ENCODE assay signal across 8 mouse cellular contexts in the genomic region with DNA sequence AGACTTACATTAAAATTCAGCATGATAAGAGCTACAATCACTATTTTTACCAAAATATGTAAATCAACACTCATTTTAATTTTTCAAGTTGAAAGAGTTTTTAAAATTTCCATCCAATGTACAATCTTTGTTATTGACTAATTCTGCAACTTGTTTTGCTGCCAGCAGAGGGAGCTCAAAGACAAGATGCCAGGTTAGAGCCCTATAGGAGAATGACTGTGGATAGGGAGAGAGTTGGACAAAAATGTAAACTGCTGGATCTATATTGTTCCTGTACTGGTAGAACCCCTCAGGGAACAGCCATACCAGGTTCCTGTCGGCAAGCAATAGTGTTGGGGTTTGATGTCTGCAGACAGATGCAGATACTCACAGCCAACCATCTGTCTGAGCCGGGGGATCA.
DNase-seq lines count a peak whose midpoint lies in the region; ATAC-seq and TF ChIP-seq lines count a peak whose summit lies in the region.

No protein-coding gene starts in this region.

- dilution Hi-C loops in CH12.LX (cut with MboI; ENCODE audit: extremely low pct_ligation_motif_present, extremely low pct_unique_long_range_greater_than_20kb, low sequenced_read_pairs), result no loop called here

- H3K9ac ChIP-seq in heart, postnatal 0 days (replicated peaks; ENCODE audit: low read depth, low read length), result no peak overlapping the region
- no peak overlapping the region for H3K9ac ChIP-seq in CH12.LX (ENCODE audit: insufficient read depth, low read depth)
- no peak overlapping the region for H3K9ac ChIP-seq in hindbrain, embryonic 16.5 days (ENCODE audit: low read depth, low read length)
- H3K9ac ChIP-seq in limb, embryonic 11.5 days (ENCODE audit: low read length), result no peak overlapping the region

- peak; percentile 5 for DNase-seq in heart, postnatal 0 days (ENCODE audit: low spot score)
- no peak for DNase-seq in heart, embryonic 10.5 days (ENCODE audit: low spot score)
- DNase-seq in CH12.LX (ENCODE audit: extremely low read depth), result peak; percentile 0
- peak; percentile 57 to 60 for DNase-seq in cerebellum, postnatal 10 days
- peak; percentile 35 for DNase-seq in limb, embryonic 11.5 days (ENCODE audit: low spot score)
- DNase-seq in spleen, adult 12 weeks (ENCODE audit: low spot score), result no peak
- no peak for DNase-seq in lung, postnatal 10 days

- ATAC-seq in heart, postnatal 0 days (ENCODE audit: insufficient read depth, low read depth), result no peak
- ATAC-seq in hindbrain, embryonic 16.5 days, result peak; percentile 64; the same call in 1 of the 2 replicates
- ATAC-seq in limb, embryonic 11.5 days (ENCODE audit: insufficient number of reproducible peaks, low FRiP score, low TSS enrichment, low read depth), result no peak

- H3K4me1 ChIP-seq in heart, postnatal 0 days (ENCODE audit: control insufficient read depth, insufficient read depth), result no peaks in the 10 kb centered on the region
- H3K4me1 ChIP-seq in heart, embryonic 10.5 days, result no peaks in the 10 kb centered on the region
- H3K4me1 ChIP-seq in CH12.LX (ENCODE audit: control insufficient read depth in 1 of 2, insufficient read depth in 2 of 2), result no peaks in the 10 kb centered on the region
- no peaks in the 10 kb centered on the region for H3K4me1 ChIP-seq in hindbrain, embryonic 16.5 days (ENCODE audit: control insufficient read depth, insufficient read depth, low read depth, low read length)
- H3K4me1 ChIP-seq in limb, embryonic 11.5 days (ENCODE audit: control insufficient read depth, insufficient read depth, low read length), result no peaks in the 10 kb centered on the region

- peak; percentile 28 for TF ChIP-seq RAD21 in CH12.LX (IDR thresholded peaks at IDR 0.05; ENCODE audit: low read depth, low read length)

- H3K36me3 ChIP-seq in heart, postnatal 0 days (replicated peaks; ENCODE audit: control insufficient read depth, insufficient read depth, low read length), result no peaks in the 10 kb centered on the region
- H3K36me3 ChIP-seq in heart, embryonic 10.5 days, result no peaks in the 10 kb centered on the region
- H3K36me3 ChIP-seq in CH12.LX (replicated peaks in 1 of 2; ENCODE audit: control insufficient read depth in 1 of 2, insufficient read depth in 1 of 2, low read length in 1 of 2), result no peaks in the 10 kb centered on the region
- H3K36me3 ChIP-seq in hindbrain, embryonic 16.5 days (ENCODE audit: control insufficient read depth, insufficient read depth, low read length), result no peaks in the 10 kb centered on the region
- H3K36me3 ChIP-seq in limb, embryonic 11.5 days (ENCODE audit: control insufficient read depth, insufficient read depth, low read length), result no peaks in the 10 kb centered on the region

- WGBS in heart, postnatal 0 days, result 53% methylated on average over 2 of the region's 2 CpGs
- WGBS in heart, embryonic 10.5 days, result 59% methylated on average over 2 of the region's 2 CpGs
- 52% methylated on average over 2 of the region's 2 CpGs for WGBS in hindbrain, embryonic 16.5 days
- WGBS in limb, embryonic 11.5 days, result 67% methylated on average over 2 of the region's 2 CpGs

- no peak overlapping the region for H3K4me2 ChIP-seq in heart, postnatal 0 days (ENCODE audit: low read depth, low read length)
- H3K4me2 ChIP-seq in CH12.LX (ENCODE audit: insufficient read depth, low read depth, poor library complexity, severe bottlenecking), result no peak overlapping the region
- H3K4me2 ChIP-seq in hindbrain, embryonic 16.5 days (ENCODE audit: low read length), result no peak overlapping the region
- H3K4me2 ChIP-seq in limb, embryonic 11.5 days (ENCODE audit: low read depth, severe bottlenecking), result no peak overlapping the region

- no peak for TF ChIP-seq EP300 in heart, postnatal 0 days (IDR thresholded peaks at IDR 0.05; ENCODE audit: low read depth)
- no peak for TF ChIP-seq EP300 in CH12.LX (IDR thresholded peaks at IDR 0.05; ENCODE audit: low read length)

- in situ Hi-C loops in CH12.LX (cut with MboI; ENCODE audit: low pct_ligation_motif_present, low pct_unique_long_range_greater_than_20kb, low sequenced_read_pairs), result no loop called here

- no peaks in the 10 kb centered on the region for H3K27me3 ChIP-seq in heart, postnatal 0 days (ENCODE audit: control insufficient read depth, insufficient read depth, low read length)
- H3K27me3 ChIP-seq in heart, embryonic 10.5 days (ENCODE audit: insufficient read depth, poor library complexity, severe bottlenecking), result no peaks in the 10 kb centered on the region
- H3K27me3 ChIP-seq in CH12.LX (replicated peaks), result no peaks in the 10 kb centered on the region
- H3K27me3 ChIP-seq in hindbrain, embryonic 16.5 days (replicated peaks; ENCODE audit: control insufficient read depth, insufficient read depth, low read length), result no peaks in the 10 kb centered on the region
- H3K27me3 ChIP-seq in limb, embryonic 11.5 days (ENCODE audit: control insufficient read depth, insufficient read depth, low read length), result no peaks in the 10 kb centered on the region

- no peak overlapping the region for H3K4me3 ChIP-seq in heart, postnatal 0 days (ENCODE audit: low read depth, low read length)
- H3K4me3 ChIP-seq in heart, embryonic 10.5 days, result no peak overlapping the region
- no peak overlapping the region for H3K4me3 ChIP-seq in CH12.LX (replicated peaks in 1 of 3; ENCODE audit: low read depth in 2 of 3, low read length in 2 of 3, poor library complexity in 1 of 3)
- no peak overlapping the region for H3K4me3 ChIP-seq in hindbrain, embryonic 16.5 days (ENCODE audit: low read length)
- no peak overlapping the region for H3K4me3 ChIP-seq in limb, embryonic 11.5 days (ENCODE audit: low read depth, low read length)

- H3K27ac ChIP-seq in heart, postnatal 0 days (ENCODE audit: low read depth), result no peak overlapping the region
- no peak overlapping the region for H3K27ac ChIP-seq in heart, embryonic 10.5 days
- H3K27ac ChIP-seq in CH12.LX (ENCODE audit: insufficient read depth, low read depth), result no peak overlapping the region
- H3K27ac ChIP-seq in hindbrain, embryonic 16.5 days (ENCODE audit: low read depth, low read length), result no peak overlapping the region
- no peak overlapping the region for H3K27ac ChIP-seq in limb, embryonic 11.5 days (replicated peaks; ENCODE audit: low read depth, low read length)

- peak; percentile 55 for TF ChIP-seq CTCF in heart, postnatal 0 days (IDR thresholded peaks at IDR 0.05; ENCODE audit: low read depth)
- TF ChIP-seq CTCF in CH12.LX (conservative IDR thresholded peaks at IDR 0.05 in 1 of 2, IDR thresholded peaks at IDR 0.05 in 1 of 2; ENCODE audit: low read depth in 2 of 2, low read length in 2 of 2), result peak in 1 of 2 experiments; percentile 23; a peak in 1 of 4 replicates

- H3K9me3 ChIP-seq in heart, postnatal 0 days (replicated peaks; ENCODE audit: control insufficient read depth, low read length), result no peaks in the 10 kb centered on the region
- no peaks in the 10 kb centered on the region for H3K9me3 ChIP-seq in heart, embryonic 10.5 days
- no peaks in the 10 kb centered on the region for H3K9me3 ChIP-seq in CH12.LX (replicated peaks; ENCODE audit: low read length)
- H3K9me3 ChIP-seq in hindbrain, embryonic 16.5 days (ENCODE audit: control insufficient read depth, low read length), result no peaks in the 10 kb centered on the region
- H3K9me3 ChIP-seq in limb, embryonic 11.5 days (ENCODE audit: control insufficient read depth, low read length), result no peaks in the 10 kb centered on the region

- H3K79me2 ChIP-seq in CH12.LX (replicated peaks; ENCODE audit: control insufficient read depth, extremely low read depth, insufficient read depth, poor library complexity, severe bottlenecking), result no peaks in the 10 kb centered on the region

- no peak for TF ChIP-seq POLR2A in CH12.LX (IDR thresholded peaks at IDR 0.05; ENCODE audit: low read depth, low read length)

TF ChIP-seq in CH12.LX, 34 proteins besides CTCF, POLR2A, EP300 and RAD21:
- TF ChIP-seq ZNF384 (IDR thresholded peaks at IDR 0.05; ENCODE audit: low read depth, low read length) (no peak), ZMIZ1 (IDR thresholded peaks at IDR 0.05; ENCODE audit: low read depth, low read length) (no peak), BHLHE40 (IDR thresholded peaks at IDR 0.05; ENCODE audit: low read depth, low read length) (no peak), JUND (conservative IDR thresholded peaks at IDR 0.05; ENCODE audit: low read depth, low read length) (no peak), ZC3H11A (IDR thresholded peaks at IDR 0.05; ENCODE audit: low read depth, low read length) (no peak), NELFE (IDR thresholded peaks at IDR 0.05; ENCODE audit: low read depth, low read length) (no peak), MAZ (IDR thresholded peaks at IDR 0.05; ENCODE audit: low read depth, low read length) (no peak), PAX5 (IDR thresholded peaks at IDR 0.05; ENCODE audit: low read length) (no peak), E2F4 (IDR thresholded peaks at IDR 0.05; ENCODE audit: insufficient replicate concordance, low read depth, low read length) (no peak), CHD1 (IDR thresholded peaks at IDR 0.05; ENCODE audit: low read depth, low read length) (no peak), HCFC1 (IDR thresholded peaks at IDR 0.05; ENCODE audit: low read depth, low read length) (no peak), MYC (IDR thresholded peaks at IDR 0.05; ENCODE audit: low read depth, low read length) (no peak), TCF12 (IDR thresholded peaks at IDR 0.05; ENCODE audit: low read depth, low read length) (no peak), KAT2A (IDR thresholded peaks at IDR 0.05; ENCODE audit: insufficient replicate concordance, low read length) (no peak), USF1 (IDR thresholded peaks at IDR 0.05; ENCODE audit: low read depth, low read length) (no peak), UBTF (IDR thresholded peaks at IDR 0.05; ENCODE audit: low read depth, low read length) (no peak), ELF1 (IDR thresholded peaks at IDR 0.05; ENCODE audit: low read depth, low read length) (no peak), SIN3A (IDR thresholded peaks at IDR 0.05; ENCODE audit: low read length) (no peak), RCOR1 (conservative IDR thresholded peaks at IDR 0.05; ENCODE audit: low read depth, low read length) (no peak), MAX (IDR thresholded peaks at IDR 0.05; ENCODE audit: low read length) (no peak)

Comparison
In these comparisons a context has a peak if more than half of its experiments do, and no peak if none do; other contexts are left out.
1. DNase-seq: peak in heart, postnatal 0 days (single experiment), CH12.LX (single experiment), cerebellum, postnatal 10 days (2 of 2) and limb, embryonic 11.5 days (single experiment); none in heart, embryonic 10.5 days (single experiment), spleen, adult 12 weeks (single experiment) and lung, postnatal 10 days (single experiment).